Mouse (Mus musculus): ENCODE measurements around the gene Chd2. TPM values are rescaled to one million over a fixed set of nuclear protein-coding genes. Genes with fewer than 3 reads are reported as not detected.
"Not testable (repeated sequence)": the region's sequence is repeated elsewhere in the genome, so short reads cannot be mapped to it uniquely, and the experiment has no call there.

Chd2 gene
- polyA plus RNA-seq, 1 experiment: 28.0 TPM

DNA sequence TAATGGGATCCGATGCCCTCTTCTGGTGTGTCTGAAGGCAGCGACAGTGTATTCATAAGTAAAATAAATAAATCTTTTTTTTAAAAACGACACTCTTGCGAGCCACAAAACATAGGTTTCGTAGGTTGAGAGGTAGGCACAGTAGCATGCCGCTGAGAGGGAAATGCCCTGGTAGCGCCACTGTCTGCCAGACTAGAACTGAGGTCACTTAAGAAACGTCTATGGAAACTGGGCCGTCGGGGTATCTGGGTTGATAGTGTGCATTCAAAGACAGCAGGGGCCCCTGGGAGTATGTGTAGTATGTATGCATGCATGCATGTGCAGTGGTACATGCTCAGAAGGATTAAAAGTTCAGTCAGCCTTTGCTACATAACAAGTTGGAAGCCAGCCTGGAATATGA lies 21.4 kb downstream of the Chd2 start:
- no peak for TF ChIP-seq POLR2A (IDR thresholded peaks at IDR 0.05; ENCODE audit: low read depth, low read length)
- TF ChIP-seq CTCF (IDR thresholded peaks at IDR 0.05; ENCODE audit: extremely low read depth, insufficient read length, insufficient replicate concordance, low read depth, low read length): no peak
- Histone ChIP-seq H3K27me3 (ENCODE audit: control insufficient read depth, insufficient read depth, low read length) (no peaks in the 10 kb centered on the region), H3K36me3 (ENCODE audit: control insufficient read depth, insufficient read depth, low read length) (peaks cover 34% of the 10 kb centered on the region), H3K4me1 (ENCODE audit: control insufficient read depth, insufficient read depth, insufficient read length, low read length) (no peaks in the 10 kb centered on the region), H3K27ac (ENCODE audit: insufficient read depth, low read depth, low read length) (no peak overlapping the region), H3K4me3 (ENCODE audit: low read depth, low read length) (no peak overlapping the region)
- 89% methylated on average over 10 of the region's 10 CpGs for WGBS

DNA sequence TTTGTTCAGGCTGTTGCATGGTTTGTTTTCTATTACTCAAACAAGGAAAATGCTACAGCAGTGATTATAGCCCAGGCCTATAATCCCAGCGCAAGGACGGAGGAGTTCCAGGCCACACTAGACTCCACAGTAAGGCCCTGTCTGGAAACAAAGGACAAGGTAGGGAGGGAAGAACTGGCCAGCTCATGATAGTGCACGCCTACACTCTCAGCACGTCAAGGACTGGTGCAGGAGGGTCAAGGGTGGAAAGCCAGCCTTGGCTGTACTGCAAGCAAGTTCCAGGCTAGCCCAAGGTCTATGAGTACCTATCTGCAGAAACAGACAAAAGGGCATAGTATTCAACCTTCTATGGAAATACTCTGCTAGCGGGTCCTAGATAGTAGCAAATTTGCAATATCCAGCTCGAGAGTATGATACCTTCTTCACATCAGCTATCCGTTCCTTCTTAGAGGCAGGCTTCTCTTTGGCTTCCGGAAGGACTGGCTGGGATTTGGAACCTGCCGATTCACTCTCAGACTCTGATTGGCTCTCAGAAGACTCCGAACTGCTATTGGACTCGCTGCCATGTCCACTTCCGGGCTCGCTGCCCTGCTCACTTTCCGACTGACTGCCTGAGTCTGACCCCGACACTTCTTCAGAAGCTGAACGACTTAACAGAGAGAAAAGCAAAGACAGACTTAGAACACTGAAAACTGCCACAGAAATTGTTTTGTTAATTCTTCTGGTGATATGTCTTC lies 22.4 kb downstream of the Chd2 start:
- Histone ChIP-seq H3K27ac (ENCODE audit: insufficient read depth, low read depth, low read length) (no peak overlapping the region), H3K36me3 (ENCODE audit: control insufficient read depth, insufficient read depth, low read length) (peaks cover 43% of the 10 kb centered on the region), H3K27me3 (ENCODE audit: control insufficient read depth, insufficient read depth, low read length) (no peaks in the 10 kb centered on the region), H3K4me1 (ENCODE audit: control insufficient read depth, insufficient read depth, insufficient read length, low read length) (no peaks in the 10 kb centered on the region), H3K4me3 (ENCODE audit: low read depth, low read length) (no peak overlapping the region)
- TF ChIP-seq POLR2A (IDR thresholded peaks at IDR 0.05; ENCODE audit: low read depth, low read length) (no peak), CTCF (IDR thresholded peaks at IDR 0.05; ENCODE audit: extremely low read depth, insufficient read length, insufficient replicate concordance, low read depth, low read length) (no peak)
- WGBS: 92% methylated on average over 16 of the region's 16 CpGs

DNA sequence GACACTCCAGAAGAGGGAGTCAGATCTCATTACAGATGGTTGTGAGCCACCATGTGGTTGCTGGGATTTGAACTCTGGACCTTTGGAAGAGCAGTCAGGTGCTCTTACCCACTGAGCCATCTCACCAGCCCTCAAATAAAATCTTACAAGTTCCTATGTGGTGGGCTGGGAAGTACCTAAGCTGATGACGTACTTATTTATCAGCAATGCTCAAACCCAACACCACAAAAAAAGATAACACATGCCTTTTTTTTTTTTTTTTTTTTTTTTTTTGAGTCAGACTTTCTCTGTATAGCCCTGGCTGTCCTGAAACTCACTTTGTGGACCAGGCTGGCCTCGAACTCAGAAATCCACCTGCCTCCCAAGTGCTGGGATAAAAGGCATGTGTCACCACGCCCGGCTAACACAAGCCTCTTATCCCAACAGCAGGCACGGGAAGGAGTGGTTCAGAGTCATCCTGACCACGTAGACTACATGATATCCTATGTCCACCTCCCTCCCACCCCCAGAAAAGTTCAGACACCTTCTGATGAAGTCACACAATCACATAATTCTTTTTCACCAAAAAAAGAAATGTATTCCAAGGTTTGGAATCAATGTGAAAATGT lies 23.2 kb downstream of the Chd2 start:
- not testable (repeated sequence) for H3K4me3 ChIP-seq (ENCODE audit: low read depth, low read length); H3K27me3 ChIP-seq (ENCODE audit: control insufficient read depth, insufficient read depth, low read length); H3K4me1 ChIP-seq (ENCODE audit: control insufficient read depth, insufficient read depth, insufficient read length, low read length); H3K27ac ChIP-seq (ENCODE audit: insufficient read depth, low read depth, low read length)
- 86% methylated on average over 6 of the region's 6 CpGs for WGBS
- peaks cover 49% of the 10 kb centered on the region for H3K36me3 ChIP-seq (ENCODE audit: control insufficient read depth, insufficient read depth, low read length)

DNA sequence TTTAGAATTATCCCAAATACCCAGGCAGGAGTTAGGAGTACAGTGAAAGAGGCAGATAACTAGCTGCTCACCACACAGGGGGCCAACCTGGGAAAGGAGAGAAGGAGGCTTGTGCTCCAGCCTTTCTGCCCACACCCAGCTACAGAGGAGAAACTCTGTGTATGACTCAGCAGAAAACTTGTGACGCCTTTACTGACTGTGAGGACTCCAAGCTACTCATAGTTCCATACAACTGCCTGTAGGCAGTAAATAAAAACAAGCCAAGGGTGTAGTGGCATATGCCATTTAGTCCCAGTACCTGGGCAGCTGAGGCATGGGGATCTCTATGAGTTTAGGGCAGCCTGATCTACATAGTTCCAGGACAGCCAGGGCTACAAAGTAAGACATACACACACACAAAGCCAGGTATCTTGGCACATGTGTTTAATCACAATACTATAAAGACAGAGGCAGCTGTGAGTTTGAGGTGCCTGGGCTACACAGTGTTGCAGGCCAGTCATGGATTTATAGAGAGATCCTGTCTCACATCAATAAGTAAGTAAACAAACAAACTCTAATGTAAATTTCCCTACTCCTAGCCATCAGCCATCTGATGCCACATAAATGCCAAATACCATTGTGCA lies 24.1 kb downstream of the Chd2 start:
- Histone ChIP-seq H3K27me3 (ENCODE audit: control insufficient read depth, insufficient read depth, low read length) (no peaks in the 10 kb centered on the region), H3K4me1 (ENCODE audit: control insufficient read depth, insufficient read depth, insufficient read length, low read length) (no peaks in the 10 kb centered on the region), H3K36me3 (ENCODE audit: control insufficient read depth, insufficient read depth, low read length) (peaks cover 55% of the 10 kb centered on the region), H3K27ac (ENCODE audit: insufficient read depth, low read depth, low read length) (no peak overlapping the region), H3K4me3 (ENCODE audit: low read depth, low read length) (no peak overlapping the region)
- WGBS: 32% methylated on average over 1 of the region's 1 CpGs
- TF ChIP-seq POLR2A (IDR thresholded peaks at IDR 0.05; ENCODE audit: low read depth, low read length) (no peak), CTCF (IDR thresholded peaks at IDR 0.05; ENCODE audit: extremely low read depth, insufficient read length, insufficient replicate concordance, low read depth, low read length) (no peak)

DNA sequence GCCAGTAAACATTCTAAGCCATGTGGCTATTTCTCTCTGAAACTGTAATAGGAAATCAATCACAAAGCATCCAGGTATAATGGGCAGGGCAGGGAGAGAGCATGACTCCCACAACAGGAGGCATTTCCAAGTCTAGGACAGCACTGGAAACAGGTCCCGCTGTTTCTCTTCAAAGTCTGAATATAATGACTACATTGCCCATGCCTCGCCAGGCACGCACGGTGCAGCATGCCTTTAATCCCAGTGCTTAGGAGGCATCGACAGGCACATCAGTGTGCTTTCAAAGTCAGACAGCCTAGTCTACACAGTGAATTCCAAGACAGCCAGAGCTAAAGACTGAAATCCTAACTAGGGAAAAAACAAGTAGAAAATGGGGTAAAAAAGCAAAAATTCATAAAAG lies 24.8 kb downstream of the Chd2 start:
- Histone ChIP-seq H3K4me3 (ENCODE audit: low read depth, low read length) (no peak overlapping the region), H3K36me3 (ENCODE audit: control insufficient read depth, insufficient read depth, low read length) (peaks cover 57% of the 10 kb centered on the region), H3K4me1 (ENCODE audit: control insufficient read depth, insufficient read depth, insufficient read length, low read length) (no peaks in the 10 kb centered on the region), H3K27ac (ENCODE audit: insufficient read depth, low read depth, low read length) (no peak overlapping the region), H3K27me3 (ENCODE audit: control insufficient read depth, insufficient read depth, low read length) (no peaks in the 10 kb centered on the region)
- WGBS: 86% methylated on average over 5 of the region's 5 CpGs
- TF ChIP-seq POLR2A (IDR thresholded peaks at IDR 0.05; ENCODE audit: low read depth, low read length): no peak
- no peak for TF ChIP-seq CTCF (IDR thresholded peaks at IDR 0.05; ENCODE audit: extremely low read depth, insufficient read length, insufficient replicate concordance, low read depth, low read length)

DNA sequence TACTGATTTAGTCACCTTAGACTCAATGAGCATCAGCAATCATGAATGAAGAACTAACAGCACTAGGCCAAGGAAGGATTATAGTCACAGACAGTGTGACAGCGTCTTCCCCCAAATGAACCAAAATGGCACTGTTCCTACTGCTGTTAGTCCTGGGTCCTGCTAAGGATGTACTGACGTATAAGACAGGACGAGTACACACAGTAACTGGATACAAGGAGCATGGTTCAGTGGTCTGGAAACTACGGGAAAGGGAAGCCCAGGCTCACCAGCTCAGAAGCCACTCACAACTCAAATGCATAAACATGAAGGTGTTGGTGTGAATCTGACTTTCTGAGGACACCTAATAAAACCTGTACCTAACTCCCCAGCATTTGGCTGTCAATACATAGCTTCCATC lies 27.1 kb downstream of the Chd2 start:
- H3K36me3 ChIP-seq (ENCODE audit: control insufficient read depth, insufficient read depth, low read length): peaks cover 69% of the 10 kb centered on the region
- TF ChIP-seq CTCF (IDR thresholded peaks at IDR 0.05; ENCODE audit: extremely low read depth, insufficient read length, insufficient replicate concordance, low read depth, low read length) (no peak), POLR2A (IDR thresholded peaks at IDR 0.05; ENCODE audit: low read depth, low read length) (no peak)
- no peak overlapping the region for H3K4me3 ChIP-seq (ENCODE audit: low read depth, low read length)
- whole genome bisulfite sequencing: 93% methylated on average over 4 of the region's 4 CpGs
- no peaks in the 10 kb centered on the region for H3K4me1 ChIP-seq (ENCODE audit: control insufficient read depth, insufficient read depth, insufficient read length, low read length)
- H3K27me3 ChIP-seq (ENCODE audit: control insufficient read depth, insufficient read depth, low read length): no peaks in the 10 kb centered on the region
- H3K27ac ChIP-seq (ENCODE audit: insufficient read depth, low read depth, low read length): no peak overlapping the region

DNA sequence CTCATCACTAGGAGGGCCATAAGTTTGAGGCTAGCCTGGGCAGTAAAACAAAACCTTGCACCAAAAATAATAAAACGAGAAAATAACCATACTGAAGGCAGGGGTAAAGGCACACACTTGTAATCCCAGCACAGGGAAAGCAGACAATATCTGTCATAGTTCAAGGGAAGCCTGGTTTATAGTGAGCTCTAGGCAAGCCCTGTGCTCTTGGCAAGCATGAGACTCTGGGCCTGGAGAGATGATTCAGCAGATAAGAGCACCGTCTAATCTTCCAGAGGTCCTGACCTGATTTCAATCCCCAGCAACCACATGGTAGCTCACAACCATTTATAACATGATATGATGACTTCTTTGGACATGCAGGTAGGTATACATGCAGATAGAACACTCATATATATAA lies 29.2 kb downstream of the Chd2 start:
- Histone ChIP-seq H3K27ac (ENCODE audit: insufficient read depth, low read depth, low read length) (no peak overlapping the region), H3K4me3 (ENCODE audit: low read depth, low read length) (no peak overlapping the region), H3K36me3 (ENCODE audit: control insufficient read depth, insufficient read depth, low read length) (peaks cover 69% of the 10 kb centered on the region), H3K4me1 (ENCODE audit: control insufficient read depth, insufficient read depth, insufficient read length, low read length) (no peaks in the 10 kb centered on the region), H3K27me3 (ENCODE audit: control insufficient read depth, insufficient read depth, low read length) (no peaks in the 10 kb centered on the region)
- WGBS: 50% methylated on average over 2 of the region's 2 CpGs
- TF ChIP-seq POLR2A (IDR thresholded peaks at IDR 0.05; ENCODE audit: low read depth, low read length): no peak
- TF ChIP-seq CTCF (IDR thresholded peaks at IDR 0.05; ENCODE audit: extremely low read depth, insufficient read length, insufficient replicate concordance, low read depth, low read length): no peak

Data from small intestine, adult 2 months (tissue).